Mouse (Mus musculus) lung, embryonic 16.5 days (tissue): Measurements from ENCODE around the gene Ate1. TPM values are rescaled to one million over a fixed set of nuclear protein-coding genes. Genes with fewer than 3 reads are reported as not detected.
A peak's percentile ranks its signal among the peaks of the same experiment; 100 is the strongest.

ENCODE experiments used
- ATAC-seq: fragments of 200-750 bp; cut with Nextera tagmentation; 2 replicates; pipeline ENCODE4 v1.8.0; 2017; ENCODE audit warnings: low read depth, mild to moderate bottlenecking, moderate library complexity
- H3K27ac ChIP-seq: fragments of 300-500 bp; sonication (generic); 2 replicates; pipeline ENCODE4 v1.5.1; 2014; ENCODE audit warnings: mild to moderate bottlenecking, control low read depth, low read length
- H3K27me3 ChIP-seq: fragments of 300-500 bp; sonication (generic); 2 replicates; pipeline ENCODE4 v1.6.1; 2014; ENCODE audit warnings: low read depth, low read length, mixed read lengths; ENCODE audit not compliant: control insufficient read depth, insufficient read depth
- H3K36me3 ChIP-seq: fragments of 300-500 bp; sonication (generic); 2 replicates; pipeline ENCODE4 v1.6.1; 2014; ENCODE audit warnings: low read length; ENCODE audit not compliant: control insufficient read depth, insufficient read depth
- H3K4me1 ChIP-seq: fragments of 300-500 bp; sonication (generic); replicated peaks from 2 replicates; pipeline ENCODE4 v1.6.1; 2014; ENCODE audit warnings: low read length, mixed read lengths; ENCODE audit not compliant: control insufficient read depth, insufficient read depth
- H3K4me2 ChIP-seq: fragments of 300-500 bp; sonication (generic); 2 replicates; pipeline ENCODE4 v1.6.1; 2014; ENCODE audit warnings: low read depth, low read length, control low read depth
- H3K4me3 ChIP-seq: fragments of 300-500 bp; sonication (generic); 2 replicates; pipeline ENCODE4 v1.5.1; 2014; ENCODE audit warnings: mild to moderate bottlenecking, low read length, control low read depth
- H3K9ac ChIP-seq: fragments of 300-500 bp; sonication (generic); 2 replicates; pipeline ENCODE4 v1.6.1; 2014; ENCODE audit warnings: low read length, control low read depth
- H3K9me3 ChIP-seq: fragments of 300-500 bp; sonication (generic); 2 replicates; pipeline ENCODE4 v1.6.1; 2016; ENCODE audit warnings: low read length; ENCODE audit not compliant: control insufficient read depth
- WGBS: fragments of 180-500 bp; shearing (Covaris S2); extraction: QIAGEN DNeasy Blood & Tissue Kit; methylation state at CpG from one replicate; pipeline ENCODE4 v1.1.7; 2014; 5-methylcytosine and 5-hydroxymethylcytosine counted together
- polyA plus RNA-seq: library from polyadenylated mRNA; unstranded; fragments of >200 nt; fragmentation: Nextera tagmentation; extraction: Ambion mirVana; gene quantifications from 2 replicates; pipeline ENCODE4 v1.2.1, GENCODE M21; 2015

Gene Ate1
- polyA plus RNA-seq, 1 experiment from 2014 or later, result 64.7 TPM

- H3K4me1 ChIP-seq, result no peaks in the 10 kb centered on the region
- no peaks in the 10 kb centered on the region for H3K36me3 ChIP-seq
- no peak overlapping the region for H3K27ac ChIP-seq
- no peaks in the 10 kb centered on the region for H3K27me3 ChIP-seq
- no peak overlapping the region for H3K4me3 ChIP-seq
- 65% methylated on average over 5 of the region's 5 CpGs for WGBS
- ATAC-seq, result no peak
- H3K4me2 ChIP-seq, result no peak overlapping the region
- no peak overlapping the region for H3K9ac ChIP-seq
- H3K9me3 ChIP-seq, result no peaks in the 10 kb centered on the region
These were observed 32.6 kb upstream of the Ate1 start for GRCm38 (mm10) chr7:130552780-130553179.

GRCm38 (mm10) chr7:130547635-130548175, 27.5 kb upstream of the Ate1 start:
- 82% methylated on average over 12 of the region's 12 CpGs for WGBS
- Histone ChIP-seq H3K36me3 (peaks cover 14% of the 10 kb centered on the region), H3K9ac (no peak overlapping the region), H3K4me2 (0 out of 2 replicates have a peak overlapping the region, but pooled peaks have one; percentile 4), H3K27ac (no peak overlapping the region), H3K4me1 (peaks cover 5% of the 10 kb centered on the region), H3K9me3 (no peaks in the 10 kb centered on the region), H3K27me3 (no peaks in the 10 kb centered on the region), H3K4me3 (peak overlapping the region; percentile 93)
- no peak for ATAC-seq

GRCm38 (mm10) chr7:130546791-130547484, 26.8 kb upstream of the Ate1 start:
- Histone ChIP-seq H3K27ac (peak overlapping the region; percentile 99), H3K9ac (peak overlapping the region; percentile 98), H3K27me3 (no peaks in the 10 kb centered on the region), H3K4me2 (peak overlapping the region; percentile 64), H3K4me3 (peak overlapping the region; percentile 93), H3K9me3 (no peaks in the 10 kb centered on the region), H3K36me3 (peaks cover 21% of the 10 kb centered on the region), H3K4me1 (peaks cover 5% of the 10 kb centered on the region)
- ATAC-seq, result peak; percentile 95
- WGBS, result under 1% methylated on average over 65 of the region's 84 CpGs

- H3K9me3 ChIP-seq, result no peaks in the 10 kb centered on the region
- no peaks in the 10 kb centered on the region for H3K27me3 ChIP-seq
- H3K4me3 ChIP-seq, result peak overlapping the region; percentile 93
- no peak for ATAC-seq
- 2% methylated on average over 7 of the region's 7 CpGs for WGBS
- H3K36me3 ChIP-seq, result peaks cover 24% of the 10 kb centered on the region
- peak overlapping the region; percentile 99 for H3K27ac ChIP-seq
- peak overlapping the region; percentile 64 for H3K4me2 ChIP-seq
- peak overlapping the region; percentile 98 for H3K9ac ChIP-seq
- H3K4me1 ChIP-seq, result peaks cover 5% of the 10 kb centered on the region
These were observed 26.2 kb upstream of the Ate1 start for GRCm38 (mm10) chr7:130546421-130546790.

- Histone ChIP-seq H3K4me3 (peak overlapping the region; percentile 93), H3K27ac (peak overlapping the region; percentile 99; the same call in 1 of the 2 replicates)
- 39% methylated on average over 3 of the region's 3 CpGs for WGBS
These were observed 25.7 kb upstream of the Ate1 start for GRCm38 (mm10) chr7:130545893-130546292.

GRCm38 (mm10) chr7:130545401-130545800, 25.2 kb upstream of the Ate1 start:
- Histone ChIP-seq H3K27me3 (no peaks in the 10 kb centered on the region), H3K9me3 (no peaks in the 10 kb centered on the region), H3K9ac (no peak overlapping the region), H3K4me1 (peaks cover 5% of the 10 kb centered on the region), H3K36me3 (peaks cover 24% of the 10 kb centered on the region), H3K27ac (no peak overlapping the region), H3K4me2 (peak overlapping the region; percentile 64), H3K4me3 (no peak overlapping the region)
- WGBS, result 86% methylated on average over 5 of the region's 5 CpGs
- ATAC-seq, result no peak

More at GRCm38 (mm10) chr7:130545893-130546292, 25.7 kb upstream of the Ate1 start:
- H3K36me3 ChIP-seq, result peaks cover 24% of the 10 kb centered on the region
- peaks cover 5% of the 10 kb centered on the region for H3K4me1 ChIP-seq
- H3K27me3 ChIP-seq, result no peaks in the 10 kb centered on the region
- no peaks in the 10 kb centered on the region for H3K9me3 ChIP-seq
- peak overlapping the region; percentile 64 for H3K4me2 ChIP-seq
- H3K9ac ChIP-seq, result peak overlapping the region; percentile 98
- no peak for ATAC-seq

- no peak overlapping the region for H3K4me2 ChIP-seq
- no peak overlapping the region for H3K27ac ChIP-seq
- no peaks in the 10 kb centered on the region for H3K27me3 ChIP-seq
- H3K36me3 ChIP-seq, result peaks cover 40% of the 10 kb centered on the region
- 94% methylated on average over 4 of the region's 4 CpGs for WGBS
- no peak overlapping the region for H3K4me3 ChIP-seq
- no peak overlapping the region for H3K9ac ChIP-seq
- ATAC-seq, result no peak
- H3K9me3 ChIP-seq, result no peaks in the 10 kb centered on the region
- H3K4me1 ChIP-seq, result peaks cover 5% of the 10 kb centered on the region
These were observed 23.0 kb upstream of the Ate1 start for GRCm38 (mm10) chr7:130543181-130543580.

- no peak overlapping the region for H3K4me2 ChIP-seq
- H3K27me3 ChIP-seq, result no peaks in the 10 kb centered on the region
- H3K27ac ChIP-seq, result no peak overlapping the region
- no peaks in the 10 kb centered on the region for H3K4me1 ChIP-seq
- H3K9me3 ChIP-seq, result no peaks in the 10 kb centered on the region
- 88% methylated on average over 7 of the region's 7 CpGs for WGBS
- ATAC-seq, result no peak
- no peak overlapping the region for H3K9ac ChIP-seq
- H3K4me3 ChIP-seq, result no peak overlapping the region
- peaks cover 55% of the 10 kb centered on the region for H3K36me3 ChIP-seq
These were observed 20.0 kb upstream of the Ate1 start for GRCm38 (mm10) chr7:130540176-130540575.

GRCm38 (mm10) chr7:130537068-130537467, 16.9 kb upstream of the Ate1 start:
- no peaks in the 10 kb centered on the region for H3K27me3 ChIP-seq
- no peak overlapping the region for H3K27ac ChIP-seq
- H3K4me2 ChIP-seq, result no peak overlapping the region
- no peak for ATAC-seq
- 72% methylated on average over 4 of the region's 4 CpGs for WGBS
- H3K4me1 ChIP-seq, result no peaks in the 10 kb centered on the region
- no peak overlapping the region for H3K9ac ChIP-seq
- no peaks in the 10 kb centered on the region for H3K9me3 ChIP-seq
- peaks cover 52% of the 10 kb centered on the region for H3K36me3 ChIP-seq
- no peak overlapping the region for H3K4me3 ChIP-seq
